Mouse (Mus musculus) Muller cell, postnatal 12 days (primary cell): ENCODE data around the gene Slc9a5.

Experiments used
- DNase-seq: peaks from one replicate; pipeline ENCODE4 v3.0.0-alpha.2; 2015; ENCODE audit errors: inconsistent ontology term

Slc9a5 gene

DNA sequence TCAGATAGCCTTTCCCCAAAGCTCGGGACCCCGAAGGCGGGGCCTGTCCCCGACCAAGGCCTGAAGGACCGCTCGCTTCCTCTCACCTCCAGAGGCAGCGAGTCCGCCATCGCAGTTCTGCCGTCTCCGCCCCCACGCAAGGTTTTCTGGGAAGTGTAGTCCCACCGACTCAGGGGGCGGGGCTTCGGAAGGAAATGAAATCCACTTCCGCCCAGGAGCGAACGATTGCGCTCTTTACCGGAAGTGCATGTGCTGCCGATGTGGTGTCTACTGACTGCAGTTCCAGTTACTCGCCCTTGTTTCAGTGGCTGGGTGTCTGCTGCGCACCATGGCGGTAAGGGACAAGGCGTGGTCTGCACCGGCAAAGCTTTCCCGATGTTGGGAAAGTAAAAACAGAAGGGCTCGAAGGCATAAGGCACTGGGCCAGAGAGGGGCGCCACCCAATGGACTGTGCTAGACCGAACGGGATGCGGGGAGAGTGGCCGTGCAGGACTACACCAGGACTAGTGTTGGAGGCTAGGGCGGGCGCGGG lies 22.4 kb upstream of the Slc9a5 start, which contains the start of the genes Lrrc29 and Tmem208:
Lrrc29 (minus strand) TSS at position 138 of the 532 bp plus-strand sequence.
Tmem208 (plus strand) TSS at position 214 of the 532 bp plus-strand sequence.
- DNase-seq = peak; percentile 96

DNA sequence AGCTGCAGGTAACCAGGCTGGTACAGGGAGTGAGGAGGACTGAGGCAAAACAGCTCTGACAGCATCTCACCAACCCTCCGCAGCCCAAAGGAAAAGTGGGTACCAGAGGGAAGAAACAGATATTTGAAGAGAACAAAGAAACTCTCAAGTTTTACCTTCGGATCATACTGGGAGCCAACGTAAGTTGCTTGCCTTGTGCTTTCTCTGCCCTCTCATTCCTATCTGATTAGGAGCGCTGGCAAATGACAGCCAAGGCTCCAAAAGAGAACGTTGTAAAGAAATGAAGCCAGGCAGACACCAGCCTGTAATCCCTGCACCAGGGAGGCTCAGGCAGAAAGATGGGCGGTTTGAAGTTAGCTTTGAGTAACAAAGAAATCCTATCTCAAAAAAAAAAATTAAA lies 21.7 kb upstream of the Slc9a5 start:
- DNase-seq = no peak

DNA sequence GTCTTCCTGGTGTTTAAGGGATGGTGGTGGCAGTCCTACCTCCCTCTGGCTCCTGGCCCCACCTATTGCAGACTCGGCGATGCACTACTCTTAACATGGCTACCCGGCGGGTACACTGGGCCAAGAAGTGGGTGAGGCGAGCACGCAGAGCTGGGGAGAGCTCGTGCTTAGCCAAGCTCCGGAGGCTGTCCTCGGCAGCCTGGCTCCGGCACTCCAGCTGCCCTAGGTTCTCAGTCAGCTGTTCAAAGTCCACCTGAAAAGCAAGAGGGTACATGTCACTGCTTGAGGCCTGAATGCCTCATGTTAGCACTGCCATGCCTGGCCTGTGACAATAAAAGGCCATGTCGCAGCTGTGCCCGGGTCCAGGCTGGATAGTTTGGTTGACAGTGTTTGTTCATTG lies 18.3 kb upstream of the Slc9a5 start:
- DNase-seq = no peak

DNA sequence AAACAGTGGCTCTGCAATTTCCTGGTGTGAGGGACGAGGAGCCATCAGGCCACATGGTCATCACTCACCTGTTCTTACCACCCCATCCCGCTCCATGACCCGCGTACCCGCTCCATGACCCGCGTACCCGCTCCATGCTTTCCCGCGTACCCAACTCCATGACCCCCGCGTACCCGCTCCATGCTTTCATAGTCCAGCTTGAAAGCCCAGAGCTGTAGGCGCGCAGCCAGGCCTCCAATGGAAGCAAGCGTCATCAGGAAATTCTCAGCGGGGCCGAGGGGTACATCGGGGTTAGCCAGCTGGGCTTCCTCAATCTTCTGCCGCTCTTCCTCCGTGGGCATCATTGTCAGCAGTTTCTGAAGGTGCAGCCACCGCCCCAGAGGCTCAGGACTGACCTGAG lies 17.2 kb upstream of the Slc9a5 start:
- DNase-seq = no peak

DNA sequence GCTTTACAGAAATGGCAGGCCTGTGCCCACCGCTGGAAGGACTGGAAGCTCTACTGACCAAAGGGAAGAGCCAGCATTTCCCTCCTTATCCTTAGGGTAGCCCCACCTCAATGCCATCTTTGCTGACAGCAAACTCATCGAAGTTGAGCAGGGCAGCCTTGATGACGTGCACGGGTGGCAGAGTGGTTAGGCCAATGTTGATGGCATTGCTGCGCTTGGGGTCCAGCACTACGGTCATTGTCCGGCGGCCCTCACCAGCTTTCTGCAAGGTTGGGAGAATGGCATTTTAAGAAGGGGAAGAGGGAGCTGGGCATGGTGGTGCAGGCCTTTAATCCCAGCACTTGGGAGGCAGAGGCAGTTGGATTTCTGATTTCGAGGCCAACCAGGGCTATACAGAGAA lies 16.7 kb upstream of the Slc9a5 start:
- DNase-seq = no peak

DNA sequence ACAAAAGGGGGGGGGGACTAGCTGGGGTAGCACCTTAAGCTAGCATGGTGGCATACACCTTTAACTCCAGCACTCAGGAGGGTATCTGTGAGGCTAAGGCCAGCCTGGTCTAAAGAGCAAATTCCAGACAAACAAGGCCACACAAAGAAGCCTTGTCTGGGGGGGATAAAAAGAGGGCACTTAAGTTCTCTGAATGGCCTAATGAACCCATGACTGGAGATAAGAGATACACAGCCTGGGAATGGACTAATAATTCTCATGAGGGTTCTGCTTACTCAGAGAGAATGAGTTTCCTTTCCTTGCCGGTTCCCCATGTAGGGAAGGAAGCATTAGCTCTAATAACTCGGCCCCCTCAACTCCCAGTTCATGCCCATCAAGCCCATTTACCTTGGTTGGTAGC lies 16.1 kb upstream of the Slc9a5 start:
- DNase-seq = no peak

DNA sequence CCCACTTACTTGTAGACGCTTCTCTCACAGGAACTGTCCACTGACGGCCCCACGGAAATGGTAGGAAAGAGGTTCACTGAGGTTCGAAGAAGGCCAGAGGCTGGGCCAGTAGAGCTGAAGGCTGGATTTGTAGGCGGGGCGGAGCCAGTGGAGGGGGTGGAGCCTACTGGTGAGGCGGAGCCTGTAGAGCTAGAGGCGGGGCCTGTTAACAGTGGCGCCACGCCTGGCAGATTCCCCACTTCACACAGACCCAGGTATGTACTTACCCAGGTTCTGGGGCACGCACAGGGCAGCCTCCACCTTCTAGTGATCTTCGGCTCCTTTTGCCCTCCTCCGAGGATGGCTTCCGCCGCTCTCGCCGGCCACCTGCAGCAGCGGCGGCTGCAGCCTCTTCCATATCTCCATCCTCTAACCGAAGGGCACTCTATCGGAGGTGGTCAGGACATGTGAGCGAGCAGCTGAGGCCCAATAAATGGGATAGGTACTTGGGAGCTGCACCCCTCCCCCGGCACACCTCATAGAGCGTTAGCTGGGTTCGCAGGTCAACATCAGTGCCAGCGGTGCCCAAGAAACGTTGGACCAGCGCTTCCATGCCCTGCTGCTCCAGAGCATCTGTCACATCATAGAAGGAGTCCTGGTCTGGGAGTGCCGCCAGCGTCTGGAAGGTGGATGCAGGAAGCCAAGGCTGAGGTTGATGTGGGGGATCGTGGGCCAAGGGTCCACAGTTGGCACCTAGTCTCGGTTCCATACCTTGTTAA lies 12.1 kb upstream of the Slc9a5 start:
- DNase-seq = no peak

DNA sequence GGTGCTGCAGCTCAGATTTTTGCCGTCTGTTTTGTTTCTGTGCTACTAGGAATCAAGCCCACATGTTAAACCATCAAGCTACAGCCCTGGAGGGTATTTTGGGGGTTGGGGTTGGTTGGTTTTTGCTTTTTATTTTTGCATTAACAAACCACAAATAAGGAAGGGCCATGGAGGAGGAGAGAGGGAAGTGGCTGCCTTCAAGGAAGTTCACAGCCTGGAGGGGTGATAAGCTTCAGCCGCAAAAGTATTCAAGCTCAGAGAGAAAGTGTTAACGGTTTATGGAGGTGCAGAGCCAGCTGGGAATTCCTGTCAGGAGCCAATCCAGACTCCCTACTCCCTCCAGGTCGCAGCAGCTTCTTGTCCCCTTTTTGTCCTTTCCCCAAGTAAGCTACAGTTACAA lies 9.7 kb upstream of the Slc9a5 start:
- DNase-seq = no peak

DNA sequence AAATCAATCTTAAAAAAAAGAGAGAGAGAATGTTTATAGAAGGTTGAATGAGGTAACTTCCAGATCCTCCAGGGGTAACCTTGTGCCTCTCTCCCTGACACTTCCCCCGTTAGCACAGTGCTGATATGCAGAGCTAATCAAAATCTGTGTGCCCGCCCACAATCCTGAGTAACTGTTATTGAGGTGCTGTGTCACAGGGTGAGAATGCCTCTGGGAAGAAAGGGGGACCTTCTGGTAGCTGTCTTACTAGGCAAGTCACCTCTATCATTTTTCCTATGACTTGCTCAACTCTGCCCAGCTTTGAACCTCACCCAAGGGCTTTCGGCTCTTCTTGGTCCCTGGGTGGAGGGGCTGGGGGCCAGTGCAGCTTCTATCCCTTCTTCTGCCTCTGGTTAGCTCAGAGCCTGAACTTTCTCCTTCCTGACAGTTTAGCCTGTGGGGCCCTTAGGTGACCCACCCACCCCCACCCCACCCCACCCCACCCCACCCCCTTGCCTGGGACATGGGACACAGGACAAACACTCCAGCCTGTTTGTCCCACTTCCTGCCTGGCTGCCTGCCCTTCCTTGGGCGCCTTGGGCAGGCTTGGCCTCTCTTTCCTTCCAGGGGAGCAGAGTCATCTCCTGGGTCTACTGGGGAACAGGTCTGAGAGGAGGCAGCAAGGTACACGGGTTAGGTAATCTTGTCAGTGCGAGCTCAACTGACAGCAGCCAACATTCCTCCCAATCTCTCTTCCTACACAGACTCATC lies 8.6 kb upstream of the Slc9a5 start:
- no peak for DNase-seq

DNA sequence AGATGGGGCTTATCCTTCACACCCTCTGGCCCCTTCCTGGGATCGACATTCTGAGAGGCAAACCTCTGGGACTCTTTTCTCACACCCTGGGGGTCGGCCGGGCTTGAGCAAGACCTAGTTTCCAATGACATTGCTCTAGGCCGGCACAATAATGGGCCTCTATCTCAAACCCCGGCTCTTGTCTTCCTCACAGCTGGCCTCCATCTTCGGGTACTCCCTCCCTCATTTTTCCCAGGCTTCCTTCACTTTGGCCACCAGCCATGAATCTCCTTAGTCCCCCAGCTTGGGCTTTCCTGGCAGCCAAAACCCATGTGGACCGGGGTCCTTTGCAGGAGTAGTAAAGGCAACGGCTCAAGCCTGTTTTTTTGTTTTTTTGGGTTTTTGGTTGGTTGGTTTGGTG lies 7.2 kb upstream of the Slc9a5 start:
- DNase-seq = no peak

DNA sequence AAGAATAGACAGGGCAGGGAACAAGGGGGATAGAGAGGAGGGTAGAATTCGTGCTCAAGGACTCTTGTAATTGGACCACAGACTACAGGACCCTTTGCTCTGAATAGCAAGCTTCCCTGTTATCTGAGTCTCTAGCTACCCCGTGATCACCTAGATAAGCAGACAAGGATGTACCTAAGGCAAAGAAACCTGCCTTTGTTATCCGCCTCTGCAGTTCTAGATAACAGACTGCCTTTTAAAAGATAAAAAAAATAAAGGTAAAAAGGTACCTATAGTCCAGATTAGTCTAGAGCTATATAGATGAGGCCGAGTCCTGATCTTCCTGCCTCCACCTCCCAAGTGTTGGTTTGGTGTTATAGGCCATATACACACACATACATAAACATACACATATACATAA lies 5.9 kb upstream of the Slc9a5 start:
- no peak for DNase-seq

DNA sequence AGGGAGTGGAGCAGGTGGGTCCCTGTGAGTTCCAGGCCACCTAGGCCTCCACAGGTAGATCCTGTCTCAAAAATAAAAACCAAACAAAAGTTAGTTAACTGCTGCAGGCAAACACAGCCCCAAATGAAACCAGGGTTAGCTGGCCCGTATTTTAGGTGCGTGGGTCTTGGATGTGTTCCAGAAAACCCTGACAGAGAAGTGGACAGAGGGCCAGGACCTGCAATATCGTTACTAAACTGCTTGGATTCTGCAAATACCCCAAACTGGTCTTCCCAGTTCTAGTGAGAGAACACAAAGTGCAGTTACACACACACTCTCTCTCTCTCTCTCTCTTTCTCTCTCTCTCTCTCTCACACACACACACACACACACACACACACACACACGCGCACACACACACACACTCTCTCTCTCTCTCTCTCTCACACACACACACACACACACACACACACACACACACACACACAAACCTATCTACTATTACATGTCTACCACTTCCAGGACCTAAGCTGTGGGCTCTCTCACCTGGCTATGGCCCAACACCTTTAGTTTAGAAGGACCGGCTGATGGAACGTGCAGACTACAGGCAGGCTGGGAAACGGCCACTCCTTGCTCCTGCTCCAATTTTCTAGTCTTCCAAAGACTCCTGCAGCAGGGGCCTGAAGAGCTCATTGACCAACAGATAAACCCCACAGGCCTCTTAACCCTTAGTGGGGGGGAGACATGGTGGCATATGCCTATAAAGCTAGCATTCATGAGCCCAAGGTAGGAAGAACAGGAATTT lies 4.7 kb upstream of the Slc9a5 start:
- no peak for DNase-seq

DNA sequence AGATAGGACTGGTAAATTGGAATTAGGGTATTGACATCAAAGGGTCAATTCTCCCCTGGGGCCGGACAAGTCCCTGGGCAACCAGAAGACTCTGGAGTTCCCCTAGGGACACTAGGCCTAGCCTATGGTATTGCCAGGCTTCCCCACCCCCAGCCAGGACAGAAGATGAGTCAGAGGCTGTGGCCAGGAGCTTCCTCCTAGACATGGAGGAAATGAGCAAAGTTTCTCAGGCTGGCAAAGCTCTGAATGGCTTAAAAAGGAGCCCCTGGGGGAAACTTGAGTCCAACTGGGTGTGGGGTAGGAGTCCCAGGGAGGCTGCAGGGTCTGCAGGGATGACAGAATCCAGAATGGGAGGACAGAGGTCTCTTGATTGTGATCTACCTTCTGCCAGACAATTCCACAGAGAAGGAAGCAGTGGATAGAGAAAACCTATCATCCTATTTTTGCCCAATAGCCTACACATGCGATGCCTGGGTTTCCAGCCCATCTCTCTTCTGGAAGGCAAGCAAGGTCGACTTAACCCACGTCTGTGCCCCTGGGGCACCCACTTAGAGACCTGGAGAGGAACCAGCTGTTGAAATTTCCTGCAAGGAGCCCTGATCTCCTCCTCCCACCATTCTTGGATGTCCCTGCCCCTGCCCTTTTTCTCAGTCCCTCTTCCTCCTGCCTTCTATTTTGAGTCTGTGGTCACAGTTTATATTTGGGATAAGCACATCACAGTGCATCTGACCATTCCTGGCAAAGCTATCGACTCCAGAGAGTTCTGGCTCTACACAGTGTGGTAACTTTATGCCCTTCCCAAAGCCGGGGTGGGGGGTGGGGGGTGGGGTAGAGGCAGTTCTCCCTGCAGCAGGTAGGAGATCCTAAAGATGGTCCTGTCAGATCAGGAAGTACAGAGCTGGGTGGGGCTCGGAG lies 3.3 kb upstream of the Slc9a5 start:
- peak; percentile 80 for DNase-seq

DNA sequence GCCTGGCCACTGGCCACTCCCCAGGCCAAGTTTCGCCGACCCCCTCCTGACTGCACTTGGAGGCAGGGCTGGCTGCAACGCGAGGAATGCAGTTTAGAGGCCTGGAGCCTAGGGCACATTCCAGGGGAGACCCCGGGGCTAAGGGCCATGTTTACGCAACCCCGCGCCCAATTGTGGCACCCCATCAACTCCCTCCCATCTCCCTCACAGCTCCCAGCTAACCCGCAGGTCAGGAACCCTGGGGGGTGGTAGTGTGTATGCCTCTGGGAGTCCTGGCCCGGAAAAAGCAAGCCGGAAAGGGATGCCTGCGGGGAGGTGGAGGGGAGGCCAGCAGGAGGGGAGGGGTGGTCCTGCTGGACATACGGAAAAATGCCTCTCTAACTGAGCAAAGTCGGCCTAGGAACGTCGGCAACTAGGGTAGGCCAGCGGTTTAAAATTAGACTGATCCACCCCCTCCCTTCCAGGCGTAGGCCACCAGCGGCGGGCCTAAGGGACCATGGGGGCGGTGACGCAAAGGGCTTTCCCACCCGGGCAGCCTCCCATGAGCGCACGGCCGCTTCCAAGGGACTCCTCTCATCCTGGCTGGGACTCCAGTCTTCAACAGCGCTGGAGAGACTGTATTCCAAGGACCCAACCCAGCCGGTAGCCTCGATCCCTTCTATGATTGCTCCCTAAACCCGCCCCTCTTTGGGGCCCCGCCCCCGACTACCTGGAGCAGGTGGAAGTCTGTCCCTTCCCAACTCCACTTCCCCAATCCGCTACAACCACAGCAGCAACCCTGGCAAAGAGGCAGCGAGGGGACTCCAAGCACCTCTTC lies 1.8 kb upstream of the Slc9a5 start:
- peak; percentile 79 for DNase-seq

DNA sequence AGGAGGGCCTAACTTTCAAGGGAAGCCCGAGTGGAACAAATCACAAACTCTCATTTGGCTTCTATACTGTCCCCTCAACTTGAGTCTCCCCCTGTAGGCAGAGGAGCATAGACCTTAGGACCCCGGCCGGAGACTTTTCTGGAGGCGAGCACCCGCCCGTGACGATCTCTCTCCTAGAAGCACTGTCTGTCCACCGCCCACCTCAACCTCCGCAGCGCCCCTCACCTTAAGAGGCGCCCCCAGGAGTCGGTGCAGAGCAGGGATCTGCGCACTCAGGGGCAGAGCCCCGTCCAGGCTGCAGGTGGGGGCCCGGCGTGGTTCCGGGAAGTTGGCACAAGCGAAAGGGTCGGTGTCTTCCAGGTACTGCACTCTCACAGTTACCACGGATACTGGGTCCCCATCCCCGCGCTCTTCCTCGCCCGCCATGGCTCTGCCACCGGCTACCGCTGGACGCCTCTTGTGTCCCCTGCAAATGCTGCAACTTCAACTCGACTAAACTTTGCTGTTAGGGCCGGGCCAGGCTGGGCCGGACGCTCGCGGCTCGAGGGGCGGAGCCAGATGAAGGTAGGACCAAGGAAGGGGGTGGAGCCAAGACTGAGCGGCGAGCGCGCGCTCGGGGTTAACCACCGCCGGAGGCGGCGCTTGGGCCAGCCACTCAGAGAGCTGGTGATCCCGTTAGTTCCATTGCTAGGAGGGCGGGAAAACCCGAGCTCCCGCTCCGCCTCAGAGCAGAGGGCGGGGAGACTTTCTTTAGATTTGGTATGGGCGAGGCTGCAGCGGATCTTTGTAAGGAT lies 1.0 kb upstream of the Slc9a5 start, which contains the start of gene Fhod1:
Fhod1 (minus strand) TSS at position 526 of the 794 bp plus-strand sequence.
- peak; percentile 98 for DNase-seq

DNA sequence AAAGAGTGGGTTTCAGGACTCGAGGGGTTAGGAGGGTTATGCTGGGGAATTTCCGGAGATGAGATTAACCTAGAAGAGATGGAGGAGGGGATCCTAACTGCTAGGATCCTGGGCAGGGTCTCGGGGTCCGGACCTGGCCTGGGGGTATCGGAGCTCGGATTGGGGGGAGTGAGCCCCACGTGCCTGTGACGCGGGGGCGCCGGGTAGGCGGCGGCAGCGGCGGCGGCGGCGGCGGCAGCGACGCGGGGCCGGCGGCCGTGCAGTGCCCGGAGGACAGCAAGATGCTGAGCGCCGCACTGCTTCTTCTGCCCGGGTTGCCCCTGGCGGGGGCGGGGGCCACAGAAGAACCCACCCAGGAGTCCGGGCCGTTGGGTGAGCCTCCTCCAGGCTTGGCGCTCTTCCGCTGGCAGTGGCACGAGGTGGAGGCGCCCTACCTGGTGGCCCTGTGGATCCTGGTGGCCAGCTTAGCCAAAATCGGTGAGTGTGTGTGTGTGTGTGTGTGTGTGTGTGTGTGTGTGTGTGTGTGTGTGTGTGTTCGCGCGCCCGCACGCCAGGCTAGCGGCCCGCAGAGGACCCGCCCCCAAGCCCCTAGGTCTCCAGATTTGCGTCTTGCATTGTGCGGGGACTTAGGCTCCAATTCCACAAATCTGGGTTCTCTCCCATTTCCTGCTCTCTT lies 591 bp downstream of the Slc9a5 start:
- DNase-seq = peak; percentile 60

DNA sequence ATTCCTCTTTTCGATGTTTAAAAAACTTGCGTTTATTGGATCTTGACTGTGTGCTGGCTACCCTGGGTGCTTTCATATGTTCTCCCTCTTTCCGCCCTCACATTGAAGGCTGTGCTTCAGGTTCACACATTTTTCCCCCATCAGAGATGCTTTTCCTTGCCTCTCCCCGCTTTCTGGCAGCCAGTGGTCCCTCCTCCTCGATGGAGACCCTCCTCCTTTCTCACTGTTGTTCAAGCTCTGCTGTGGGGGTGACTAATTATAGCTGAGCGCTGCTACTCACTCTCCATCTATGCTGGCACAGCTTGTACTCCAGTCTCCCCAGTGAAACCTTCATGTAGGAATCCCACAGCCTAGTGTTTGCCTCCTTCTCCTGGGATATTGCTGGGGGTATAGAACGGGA lies 1.5 kb downstream of the Slc9a5 start:
- DNase-seq = no peak

DNA sequence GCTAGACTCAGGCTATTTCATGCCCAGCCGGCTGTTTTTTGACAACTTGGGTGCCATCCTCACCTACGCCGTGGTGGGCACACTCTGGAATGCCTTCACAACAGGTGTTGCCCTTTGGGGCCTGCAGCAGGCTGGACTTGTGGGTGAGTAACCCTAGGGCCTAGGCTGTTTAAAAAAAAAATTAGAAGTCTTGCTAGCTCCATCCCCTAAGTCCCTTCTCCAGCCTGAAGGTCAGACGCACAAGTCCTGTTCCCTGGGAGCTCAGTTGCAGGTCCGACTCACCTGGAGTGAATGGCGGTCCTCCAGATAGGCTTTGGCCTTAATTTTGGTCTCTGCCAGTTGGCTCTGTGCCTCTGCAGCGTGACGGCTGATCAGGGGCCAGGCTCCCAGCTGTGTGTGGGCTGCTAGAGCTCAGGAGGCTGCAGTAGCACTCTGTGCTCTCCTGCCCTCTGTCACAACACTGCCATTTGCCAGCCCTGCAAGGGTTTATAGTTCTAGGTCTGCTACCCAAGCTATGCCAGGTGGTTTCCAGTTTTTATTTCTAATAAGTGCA lies 5.0 kb downstream of the Slc9a5 start:
- DNase-seq = no peak
